Mouse (Mus musculus): ENCODE measurements around the gene Clpx. TPM values are rescaled to one million over a fixed set of nuclear protein-coding genes. Genes with fewer than 3 reads are reported as not detected.

The Clpx gene
- total RNA-seq (2021) (100 to 1,000 TPM in 1 of 2 experiments, 10 to 100 TPM in 1; 98.8 to 114 TPM), polyA plus RNA-seq (2012; rRNA removed) (18.0 and 32.2 TPM in 2 replicates)
- long read RNA-seq, transcript Clpx-201 (14 exons, 2,885 nt), result major isoform, 191 of 281 reads
- long read RNA-seq, transcript Clpx-202 (13 exons, 2,809 nt), result minor isoform, 55 of 281 reads
- long read RNA-seq, partial matches to known transcripts, result 9 of 281 reads
- long read RNA-seq, other reads (novel, unspliced or antisense), result 26 of 281 reads

GRCm38 (mm10) chr9:65293973-65294715 lies at the start of gene Clpx:
Gene Clpx, plus strand, starts transcription at chr9:65294260.
- peak within 1 kb of the TSS; percentile 79 for H3K9ac ChIP-seq (ENCODE audit: low read depth, low read length)
- peak; percentile 98 for DNase-seq
- H3K4me3 ChIP-seq, result peak within 1 kb of the TSS; percentile 94
- no peaks in the 10 kb centered on the region for H3K27me3 ChIP-seq (ENCODE audit: control insufficient read depth, insufficient read depth, low read length)
- peaks cover 2% of the 10 kb centered on the region; the same call in 1 of the 2 replicates for H3K79me2 ChIP-seq (replicated peaks; ENCODE audit: control insufficient read depth, insufficient read depth, low read length)
- H3K36me3 ChIP-seq (ENCODE audit: control insufficient read depth, insufficient read depth, low read length), result peaks cover 13% of the 10 kb centered on the region
- intact Hi-C loops (cut with DNase I), result loop anchor here (5.0 kb wide), 1 partner anchor 53 kb away; the partner anchor contains the start of gene Pdcd7
- WGBS, result under 1% methylated on average over 71 of the region's 71 CpGs
- peak within 1 kb of the TSS; percentile 96 for H3K27ac ChIP-seq
- H3K4me1 ChIP-seq (ENCODE audit: control insufficient read depth, insufficient read depth, low read length), result no peaks in the 10 kb centered on the region; the same call in 1 of the 2 replicates
- TF ChIP-seq EP300 (IDR thresholded peaks at IDR 0.05; ENCODE audit: insufficient read depth, low read depth, low read length), result peak; percentile 82; the same call in 1 of the 2 replicates
- TF ChIP-seq CTCF (IDR thresholded peaks at IDR 0.05), result peak; percentile 14; the same call in 1 of the 2 replicates
- TF ChIP-seq POLR2A (IDR thresholded peaks at IDR 0.05; ENCODE audit: insufficient read depth, low read depth, low read length), result peak; percentile 93

- Histone ChIP-seq H3K36me3 (ENCODE audit: control insufficient read depth, insufficient read depth, low read length) (no peaks in the 10 kb centered on the region), H3K79me2 (replicated peaks; ENCODE audit: control insufficient read depth, insufficient read depth, low read length) (no peaks in the 10 kb centered on the region), H3K27me3 (ENCODE audit: control insufficient read depth, insufficient read depth, low read length) (no peaks in the 10 kb centered on the region), H3K4me3 (no peak overlapping the region), H3K9ac (ENCODE audit: low read depth, low read length) (no peak overlapping the region), H3K4me1 (ENCODE audit: control insufficient read depth, insufficient read depth, low read length) (no peaks in the 10 kb centered on the region; the same call in 1 of the 2 replicates), H3K27ac (no peak overlapping the region; the same call in 1 of the 2 replicates)
- peak; percentile 39 to 58 for DNase-seq
- 40% methylated on average over 16 of the region's 16 CpGs for WGBS
- no peak for TF ChIP-seq CTCF (IDR thresholded peaks at IDR 0.05)
- no peak for TF ChIP-seq EP300 (IDR thresholded peaks at IDR 0.05; ENCODE audit: insufficient read depth, low read depth, low read length)
- no peak for TF ChIP-seq POLR2A (IDR thresholded peaks at IDR 0.05; ENCODE audit: insufficient read depth, low read depth, low read length)
- intact Hi-C loops (cut with DNase I), result no loop called here
These were observed 46.3 kb upstream of the Clpx start for GRCm38 (mm10) chr9:65247502-65248376.

GRCm38 (mm10) chr9:65248377-65248690 lies 45.7 kb upstream of the Clpx start:
- H3K4me3 ChIP-seq, result no peak overlapping the region
- no peaks in the 10 kb centered on the region for H3K36me3 ChIP-seq (ENCODE audit: control insufficient read depth, insufficient read depth, low read length)
- H3K27ac ChIP-seq, result no peak overlapping the region
- no peaks in the 10 kb centered on the region for H3K27me3 ChIP-seq (ENCODE audit: control insufficient read depth, insufficient read depth, low read length)
- intact Hi-C loops (cut with DNase I), result no loop called here
- WGBS, result 53% methylated on average over 5 of the region's 5 CpGs
- no peak for TF ChIP-seq POLR2A (IDR thresholded peaks at IDR 0.05; ENCODE audit: insufficient read depth, low read depth, low read length)
- no peak for TF ChIP-seq EP300 (IDR thresholded peaks at IDR 0.05; ENCODE audit: insufficient read depth, low read depth, low read length)
- no peak for TF ChIP-seq CTCF (IDR thresholded peaks at IDR 0.05)
- DNase-seq, result peak in 1 of 2 experiments; percentile 44
- no peak overlapping the region for H3K9ac ChIP-seq (ENCODE audit: low read depth, low read length)
- H3K79me2 ChIP-seq (replicated peaks; ENCODE audit: control insufficient read depth, insufficient read depth, low read length), result no peaks in the 10 kb centered on the region
- no peaks in the 10 kb centered on the region; the same call in 1 of the 2 replicates for H3K4me1 ChIP-seq (ENCODE audit: control insufficient read depth, insufficient read depth, low read length)

GRCm38 (mm10) chr9:65252026-65252425 lies 42.0 kb upstream of the Clpx start:
- Histone ChIP-seq H3K4me3 (no peak overlapping the region), H3K79me2 (replicated peaks; ENCODE audit: control insufficient read depth, insufficient read depth, low read length) (no peaks in the 10 kb centered on the region), H3K9ac (ENCODE audit: low read depth, low read length) (no peak overlapping the region), H3K27ac (no peak overlapping the region), H3K4me1 (ENCODE audit: control insufficient read depth, insufficient read depth, low read length) (no peaks in the 10 kb centered on the region; the same call in 1 of the 2 replicates), H3K36me3 (ENCODE audit: control insufficient read depth, insufficient read depth, low read length) (no peaks in the 10 kb centered on the region), H3K27me3 (ENCODE audit: control insufficient read depth, insufficient read depth, low read length) (no peaks in the 10 kb centered on the region)
- WGBS, result 63% methylated on average over 3 of the region's 3 CpGs
- intact Hi-C loops (cut with DNase I), result no loop called here
- TF ChIP-seq EP300 (IDR thresholded peaks at IDR 0.05; ENCODE audit: insufficient read depth, low read depth, low read length) (no peak), POLR2A (IDR thresholded peaks at IDR 0.05; ENCODE audit: insufficient read depth, low read depth, low read length) (no peak), CTCF (IDR thresholded peaks at IDR 0.05) (no peak)
- no peak for DNase-seq

DNA sequence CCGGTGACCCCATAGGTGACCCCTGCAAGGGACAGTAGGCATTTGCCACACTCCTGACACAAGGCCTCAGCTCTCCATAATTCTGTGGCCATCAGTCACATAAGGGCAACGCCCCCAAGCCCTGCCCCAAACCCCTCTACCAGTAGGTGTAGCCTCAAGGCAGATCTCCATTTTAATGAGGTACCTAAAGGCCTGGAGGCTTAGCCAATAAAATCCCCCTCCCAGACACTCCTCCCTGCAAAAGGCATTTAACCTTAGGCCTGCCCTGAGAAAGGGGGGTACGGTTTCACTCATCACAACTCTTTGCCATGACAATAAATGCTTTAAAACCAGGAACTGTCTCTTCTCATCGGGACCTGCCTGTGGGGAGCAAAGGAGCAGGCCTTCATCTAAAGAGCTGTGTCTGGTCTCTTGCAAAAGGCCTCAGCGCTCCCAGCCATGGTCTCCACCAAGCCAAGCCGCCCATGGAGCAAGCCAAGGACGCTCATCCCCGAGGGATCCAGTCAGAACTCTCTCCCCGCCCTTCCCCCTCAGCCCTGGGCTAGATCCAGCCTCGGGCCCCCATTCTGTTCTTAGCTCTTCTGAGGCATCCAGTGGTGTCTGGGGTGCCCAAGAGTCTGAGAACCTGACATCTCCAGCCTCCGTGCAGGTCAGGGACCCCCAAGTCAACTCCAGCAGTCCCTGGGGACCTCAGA lies 38.0 kb upstream of the Clpx start:
- WGBS, result 75% methylated on average over 11 of the region's 11 CpGs
- no peak overlapping the region for H3K9ac ChIP-seq (ENCODE audit: low read depth, low read length)
- H3K27me3 ChIP-seq (ENCODE audit: control insufficient read depth, insufficient read depth, low read length), result no peaks in the 10 kb centered on the region
- DNase-seq, result peak in 1 of 2 experiments; percentile 22
- no peak overlapping the region for H3K27ac ChIP-seq
- no peaks in the 10 kb centered on the region for H3K36me3 ChIP-seq (ENCODE audit: control insufficient read depth, insufficient read depth, low read length)
- TF ChIP-seq EP300 (IDR thresholded peaks at IDR 0.05; ENCODE audit: insufficient read depth, low read depth, low read length) (no peak), CTCF (IDR thresholded peaks at IDR 0.05) (no peak), POLR2A (IDR thresholded peaks at IDR 0.05; ENCODE audit: insufficient read depth, low read depth, low read length) (no peak)
- no peaks in the 10 kb centered on the region; the same call in 1 of the 2 replicates for H3K4me1 ChIP-seq (ENCODE audit: control insufficient read depth, insufficient read depth, low read length)
- no peak overlapping the region for H3K4me3 ChIP-seq
- intact Hi-C loops (cut with DNase I), result no loop called here
- H3K79me2 ChIP-seq (replicated peaks; ENCODE audit: control insufficient read depth, insufficient read depth, low read length), result no peaks in the 10 kb centered on the region

Data from heart, adult 2 months (tissue).